Mouse (Mus musculus): ENCODE results near the gene Fmo2.

GRCm38 (mm10) chr1:162840211-162840610 is 58.3 kb downstream of the Fmo2 start:
- TF ChIP-seq CTCF (IDR thresholded peaks at IDR 0.05; ENCODE audit: low read depth, low read length) (no peak), POLR2AphosphoS5 (IDR thresholded peaks at IDR 0.05; ENCODE audit: insufficient replicate concordance, low read depth, low read length) (no peak), TAL1 (conservative IDR thresholded peaks at IDR 0.05; ENCODE audit: low read depth, low read length) (no peak)

Data from G1E (cell line).